Mouse (Mus musculus): ENCODE measurements around the gene Olfr656. TPM values are rescaled to one million over a fixed set of nuclear protein-coding genes. Genes with fewer than 3 reads are reported as not detected.

Gene Olfr656
- total and polyA plus RNA-seq, 2 experiments from 2014 or later = not detected

GRCm38 (mm10) chr7:104603173-104603572, 10.6 kb upstream of the Olfr656 start:
- Histone ChIP-seq H3K27me3 (ENCODE audit: insufficient read depth, low read length) (no peaks in the 10 kb centered on the region), H3K4me2 (ENCODE audit: low read depth, low read length) (no peak overlapping the region), H3K9ac (replicated peaks; ENCODE audit: low read length) (no peak overlapping the region), H3K27ac (no peak overlapping the region), H3K4me1 (ENCODE audit: insufficient read depth, low read length) (no peaks in the 10 kb centered on the region), H3K36me3 (ENCODE audit: insufficient read depth, low read length) (no peaks in the 10 kb centered on the region), H3K9me3 (ENCODE audit: low read length) (no peaks in the 10 kb centered on the region), H3K4me3 (ENCODE audit: low read length) (no peak overlapping the region)
- ATAC-seq = no peak
- WGBS = 2% methylated on average over 3 of the region's 3 CpGs
- peak; percentile 67 for TF ChIP-seq CTCF (IDR thresholded peaks at IDR 0.05; ENCODE audit: low read depth)
- no peak for DNase-seq (ENCODE audit: low spot score)

GRCm38 (mm10) chr7:104604727-104605126, 9.0 kb upstream of the Olfr656 start:
- DNase-seq (ENCODE audit: low spot score) (no peak), ATAC-seq (no peak)
- Histone ChIP-seq H3K4me1 (ENCODE audit: insufficient read depth, low read length) (no peaks in the 10 kb centered on the region), H3K9me3 (ENCODE audit: low read length) (no peaks in the 10 kb centered on the region), H3K36me3 (ENCODE audit: insufficient read depth, low read length) (no peaks in the 10 kb centered on the region), H3K27ac (no peak overlapping the region), H3K27me3 (ENCODE audit: insufficient read depth, low read length) (no peaks in the 10 kb centered on the region), H3K4me2 (ENCODE audit: low read depth, low read length) (no peak overlapping the region), H3K4me3 (ENCODE audit: low read length) (no peak overlapping the region), H3K9ac (replicated peaks; ENCODE audit: low read length) (no peak overlapping the region)
- TF ChIP-seq CTCF (IDR thresholded peaks at IDR 0.05; ENCODE audit: low read depth) = no peak

- H3K4me2 ChIP-seq (ENCODE audit: low read depth, low read length) = no peak within 1 kb of the TSS
- no peak for ATAC-seq
- no peaks in the 10 kb centered on the region for H3K4me1 ChIP-seq (ENCODE audit: insufficient read depth, low read length)
- H3K4me3 ChIP-seq (ENCODE audit: low read length) = no peak within 1 kb of the TSS
- no peak for DNase-seq (ENCODE audit: low spot score)
- no peaks in the 10 kb centered on the region for H3K9me3 ChIP-seq (ENCODE audit: low read length)
- H3K36me3 ChIP-seq (ENCODE audit: insufficient read depth, low read length) = no peaks in the 10 kb centered on the region
- H3K9ac ChIP-seq (replicated peaks; ENCODE audit: low read length) = no peak within 1 kb of the TSS
- no peaks in the 10 kb centered on the region for H3K27me3 ChIP-seq (ENCODE audit: insufficient read depth, low read length)
- no peak within 1 kb of the TSS for H3K27ac ChIP-seq
- TF ChIP-seq CTCF (IDR thresholded peaks at IDR 0.05; ENCODE audit: low read depth) = no peak
Observed at GRCm38 (mm10) chr7:104624494-104624893, 10.7 kb downstream of the Olfr656 start, which contains the start of gene Olfr657. Gene Olfr657 (plus strand): TSS chr7:104624794.

GRCm38 (mm10) chr7:104646841-104647482, 33.2 kb downstream of the Olfr656 start, which contains the start of gene Olfr658:
Gene Olfr658 (minus strand): TSS chr7:104647305.
- H3K36me3 ChIP-seq (ENCODE audit: insufficient read depth, low read length) = no peaks in the 10 kb centered on the region
- DNase-seq (ENCODE audit: low spot score) (peak; percentile 67), ATAC-seq (peak; percentile 89)
- no peaks in the 10 kb centered on the region for H3K27me3 ChIP-seq (ENCODE audit: insufficient read depth, low read length)
- 35% methylated on average over 22 of the region's 22 CpGs for WGBS
- no peaks in the 10 kb centered on the region for H3K9me3 ChIP-seq (ENCODE audit: low read length)
- peak within 1 kb of the TSS; percentile 19; the same call in 1 of the 2 replicates for H3K4me3 ChIP-seq (ENCODE audit: low read length)
- peak within 1 kb of the TSS; percentile 45 for H3K4me2 ChIP-seq (ENCODE audit: low read depth, low read length)
- no peak within 1 kb of the TSS for H3K27ac ChIP-seq
- peak; percentile 73 for TF ChIP-seq CTCF (IDR thresholded peaks at IDR 0.05; ENCODE audit: low read depth)
- no peaks in the 10 kb centered on the region for H3K4me1 ChIP-seq (ENCODE audit: insufficient read depth, low read length)
- no peak within 1 kb of the TSS for H3K9ac ChIP-seq (replicated peaks; ENCODE audit: low read length)

- Histone ChIP-seq H3K36me3 (ENCODE audit: insufficient read depth, low read length) (no peaks in the 10 kb centered on the region), H3K4me2 (ENCODE audit: low read depth, low read length) (no peak within 1 kb of the TSS), H3K27me3 (ENCODE audit: insufficient read depth, low read length) (no peaks in the 10 kb centered on the region), H3K4me1 (ENCODE audit: insufficient read depth, low read length) (no peaks in the 10 kb centered on the region), H3K9ac (replicated peaks; ENCODE audit: low read length) (no peak within 1 kb of the TSS), H3K4me3 (ENCODE audit: low read length) (no peak within 1 kb of the TSS), H3K27ac (no peak within 1 kb of the TSS), H3K9me3 (ENCODE audit: low read length) (no peaks in the 10 kb centered on the region)
- DNase-seq (ENCODE audit: low spot score) (no peak), ATAC-seq (no peak)
- TF ChIP-seq CTCF (IDR thresholded peaks at IDR 0.05; ENCODE audit: low read depth) = no peak
- 93% methylated on average over 3 of the region's 3 CpGs for WGBS
Observed at GRCm38 (mm10) chr7:104666453-104666852, 52.7 kb downstream of the Olfr656 start, which contains the start of gene Olfr659. Gene Olfr659 (plus strand): TSS chr7:104666753.

Other genes with a start within 250 kb of the Olfr656 start
- 0.16 TPM in 1 of 2 replicates, not detected in the other for gene Trim30b, start 244.1 kb upstream of the Olfr656 start, total RNA-seq (2014; rRNA removed)
- not detected in 2 replicates for gene Trim30b, start 244.1 kb upstream of the Olfr656 start, polyA plus RNA-seq (2015; fragmentation: Nextera tagmentation; extraction: Ambion mirVana)
- 1.2 TPM in 1 of 2 replicates, not detected in the other for gene Trim30c, start 213.1 kb upstream of the Olfr656 start, total RNA-seq (2014; rRNA removed)
- not detected in 2 replicates for gene Trim30c, start 213.1 kb upstream of the Olfr656 start, polyA plus RNA-seq (2015; fragmentation: Nextera tagmentation; extraction: Ambion mirVana)
- gene Trim30a, start 148.8 kb upstream of the Olfr656 start, total RNA-seq (2014; rRNA removed) = 1.3 and 2.2 TPM in 2 replicates
- 0.89 and 0.97 TPM in 2 replicates for gene Trim30a, start 148.8 kb upstream of the Olfr656 start, polyA plus RNA-seq (2015; fragmentation: Nextera tagmentation; extraction: Ambion mirVana)
- gene Trim30d, start 106.1 kb upstream of the Olfr656 start, total RNA-seq (2014; rRNA removed) = 1.7 and 2.0 TPM in 2 replicates
- 1.4 and 1.5 TPM in 2 replicates for gene Trim30d, start 106.1 kb upstream of the Olfr656 start, polyA plus RNA-seq (2015; fragmentation: Nextera tagmentation; extraction: Ambion mirVana)
- not detected in 2 replicates for gene Olfr651, start 63.8 kb upstream of the Olfr656 start, total RNA-seq (2014; rRNA removed)
- not detected in 2 replicates for gene Olfr651, start 63.8 kb upstream of the Olfr656 start, polyA plus RNA-seq (2015; fragmentation: Nextera tagmentation; extraction: Ambion mirVana)
- not detected in 2 replicates for gene Olfr652, start 53.1 kb upstream of the Olfr656 start, total RNA-seq (2014; rRNA removed)
- gene Olfr652, start 53.1 kb upstream of the Olfr656 start, polyA plus RNA-seq (2015; fragmentation: Nextera tagmentation; extraction: Ambion mirVana) = 0.05 and 0.09 TPM in 2 replicates
- not detected in 2 replicates for gene Olfr653, start 36.6 kb upstream of the Olfr656 start, total RNA-seq (2014; rRNA removed)
- not detected in 2 replicates for gene Olfr653, start 36.6 kb upstream of the Olfr656 start, polyA plus RNA-seq (2015; fragmentation: Nextera tagmentation; extraction: Ambion mirVana)
- gene Olfr654, start 26.9 kb upstream of the Olfr656 start, total RNA-seq (2014; rRNA removed) = not detected in 2 replicates
- not detected in 2 replicates for gene Olfr654, start 26.9 kb upstream of the Olfr656 start, polyA plus RNA-seq (2015; fragmentation: Nextera tagmentation; extraction: Ambion mirVana)
- gene Olfr655, start 12.2 kb upstream of the Olfr656 start, total RNA-seq (2014; rRNA removed) = not detected in 2 replicates
- gene Olfr655, start 12.2 kb upstream of the Olfr656 start, polyA plus RNA-seq (2015; fragmentation: Nextera tagmentation; extraction: Ambion mirVana) = not detected in 2 replicates
- not detected in 2 replicates for gene Olfr657, start 10.8 kb downstream of the Olfr656 start, total RNA-seq (2014; rRNA removed)
- gene Olfr657, start 10.8 kb downstream of the Olfr656 start, polyA plus RNA-seq (2015; fragmentation: Nextera tagmentation; extraction: Ambion mirVana) = not detected in 2 replicates
- gene Olfr658, start 33.4 kb downstream of the Olfr656 start, total RNA-seq (2014; rRNA removed) = 0.11 and 0.16 TPM in 2 replicates
- 0.41 and 0.52 TPM in 2 replicates for gene Olfr658, start 33.4 kb downstream of the Olfr656 start, polyA plus RNA-seq (2015; fragmentation: Nextera tagmentation; extraction: Ambion mirVana)
- gene Olfr659, start 52.8 kb downstream of the Olfr656 start, total RNA-seq (2014; rRNA removed) = not detected in 2 replicates
- gene Olfr659, start 52.8 kb downstream of the Olfr656 start, polyA plus RNA-seq (2015; fragmentation: Nextera tagmentation; extraction: Ambion mirVana) = not detected in 2 replicates
- not detected in 2 replicates for gene Olfr661, start 72.5 kb downstream of the Olfr656 start, total RNA-seq (2014; rRNA removed)
- gene Olfr661, start 72.5 kb downstream of the Olfr656 start, polyA plus RNA-seq (2015; fragmentation: Nextera tagmentation; extraction: Ambion mirVana) = not detected in 2 replicates
- not detected in 2 replicates for gene Usp17le, start 163.5 kb downstream of the Olfr656 start, total RNA-seq (2014; rRNA removed)
- gene Usp17le, start 163.5 kb downstream of the Olfr656 start, polyA plus RNA-seq (2015; fragmentation: Nextera tagmentation; extraction: Ambion mirVana) = not detected in 2 replicates
- gene Usp17lb, start 228.6 kb downstream of the Olfr656 start, total RNA-seq (2014; rRNA removed) = not detected in 2 replicates
- not detected in 2 replicates for gene Usp17lb, start 228.6 kb downstream of the Olfr656 start, polyA plus RNA-seq (2015; fragmentation: Nextera tagmentation; extraction: Ambion mirVana)
- gene Usp17la, start 243.1 kb downstream of the Olfr656 start, total RNA-seq (2014; rRNA removed) = not detected in 2 replicates
- gene Usp17la, start 243.1 kb downstream of the Olfr656 start, polyA plus RNA-seq (2015; fragmentation: Nextera tagmentation; extraction: Ambion mirVana) = not detected in 2 replicates

All from hindbrain, postnatal 0 days (tissue).